Mouse (Mus musculus) forebrain, embryonic 10.5 days (tissue): ENCODE measurements around the gene Dpf3. TPM values are rescaled to one million over a fixed set of nuclear protein-coding genes. Genes with fewer than 3 reads are reported as not detected.

ENCODE experiments used
- DNase-seq: peaks from one replicate; pipeline ENCODE4 v3.0.0-alpha.2; 2017; ENCODE audit warnings: low spot score; ENCODE audit errors: extremely low spot score
- H3K27ac ChIP-seq: fragments of 300-500 bp; sonication (generic); 2 replicates; pipeline ENCODE4 v1.5.1; 2016; ENCODE audit warnings: mild to moderate bottlenecking
- H3K27me3 ChIP-seq: fragments of 300-500 bp; sonication (generic); 2 replicates; pipeline ENCODE4 v1.6.1; 2016; ENCODE audit warnings: mild to moderate bottlenecking; ENCODE audit not compliant: poor library complexity, severe bottlenecking
- H3K36me3 ChIP-seq: fragments of 300-500 bp; sonication (generic); replicated peaks from 2 replicates; pipeline ENCODE4 v1.6.1; 2016; ENCODE audit warnings: mild to moderate bottlenecking, moderate library complexity
- H3K4me1 ChIP-seq: fragments of 300-500 bp; sonication (generic); 2 replicates; pipeline ENCODE4 v1.6.1; 2016
- H3K4me3 ChIP-seq: fragments of 300-500 bp; sonication (generic); 2 replicates; pipeline ENCODE4 v1.5.1; 2016; ENCODE audit warnings: mild to moderate bottlenecking, moderate library complexity
- H3K9me3 ChIP-seq: fragments of 300-500 bp; sonication (generic); 2 replicates; pipeline ENCODE4 v1.6.1; 2016; ENCODE audit warnings: mild to moderate bottlenecking, moderate library complexity
- WGBS: fragments of 180-500 bp; shearing (Covaris S2); methylation state at CpG from one replicate; pipeline ENCODE4 v1.1.7; 2016; 5-methylcytosine and 5-hydroxymethylcytosine counted together
- polyA plus RNA-seq: library from polyadenylated mRNA; unstranded; fragments of >200 nt; fragmentation: Nextera tagmentation; extraction: Ambion mirVana; gene quantifications from 2 replicates; pipeline ENCODE4 v1.2.1, GENCODE M21; 2016

The Dpf3 gene
- polyA plus RNA-seq, 1 experiment from 2014 or later, result 2.2 TPM

- Histone ChIP-seq H3K27me3 (no peaks in the 10 kb centered on the region), H3K36me3 (no peaks in the 10 kb centered on the region), H3K4me1 (peaks cover 19% of the 10 kb centered on the region), H3K4me3 (no peak overlapping the region), H3K27ac (no peak overlapping the region; the same call in 1 of the 2 replicates), H3K9me3 (peaks cover 8% of the 10 kb centered on the region; the same call in 1 of the 2 replicates)
- no peak for DNase-seq
- WGBS, result 70% methylated on average over 5 of the region's 5 CpGs
Observed at GRCm38 (mm10) chr12:83232916-83233315, 254.6 kb downstream of the Dpf3 start.

- Histone ChIP-seq H3K36me3 (no peaks in the 10 kb centered on the region), H3K27ac (no peak overlapping the region), H3K4me1 (peaks cover 36% of the 10 kb centered on the region), H3K4me3 (no peak overlapping the region), H3K9me3 (peaks cover 8% of the 10 kb centered on the region; the same call in 1 of the 2 replicates), H3K27me3 (no peaks in the 10 kb centered on the region)
- WGBS, result 89% methylated on average over 4 of the region's 4 CpGs
- DNase-seq, result no peak
Observed at GRCm38 (mm10) chr12:83231258-83231657, 256.3 kb downstream of the Dpf3 start.

DNA sequence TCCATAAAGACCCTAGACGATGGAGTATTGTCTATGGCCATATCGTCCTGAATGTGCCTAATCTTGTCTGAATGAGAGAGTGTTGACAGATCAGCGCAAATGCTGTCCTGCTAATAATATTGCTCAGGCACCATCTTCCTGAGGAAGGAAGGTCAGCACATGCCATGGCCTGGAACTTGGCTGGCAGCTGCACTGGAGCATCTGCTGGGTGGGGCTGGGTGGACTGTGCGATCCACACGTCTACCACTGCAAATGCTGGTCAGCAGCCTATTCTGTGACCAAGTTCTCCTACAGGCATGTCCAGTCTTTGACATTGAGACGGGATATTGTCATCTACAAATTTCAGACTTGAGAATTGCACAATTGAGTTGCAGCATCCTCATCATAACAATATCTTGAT, 257.8 kb downstream of the Dpf3 start:
- Histone ChIP-seq H3K9me3 (peaks cover 8% of the 10 kb centered on the region; the same call in 1 of the 2 replicates), H3K4me1 (peaks cover 37% of the 10 kb centered on the region), H3K27me3 (no peaks in the 10 kb centered on the region), H3K27ac (no peak overlapping the region), H3K36me3 (no peaks in the 10 kb centered on the region), H3K4me3 (no peak overlapping the region)
- DNase-seq, result no peak
- 89% methylated on average over 6 of the region's 6 CpGs for WGBS

- Histone ChIP-seq H3K4me3 (no peak overlapping the region), H3K27me3 (no peaks in the 10 kb centered on the region), H3K4me1 (peaks cover 23% of the 10 kb centered on the region), H3K9me3 (peaks cover 8% of the 10 kb centered on the region; the same call in 1 of the 2 replicates), H3K36me3 (no peaks in the 10 kb centered on the region), H3K27ac (peak overlapping the region; percentile 13; the same call in 1 of the 2 replicates)
- no peak for DNase-seq
- WGBS, result 32% methylated on average over 4 of the region's 4 CpGs
Observed at GRCm38 (mm10) chr12:83227014-83227413, 260.5 kb downstream of the Dpf3 start.

GRCm38 (mm10) chr12:83220964-83221363, 266.6 kb downstream of the Dpf3 start:
- Histone ChIP-seq H3K9me3 (no peaks in the 10 kb centered on the region), H3K4me1 (no peaks in the 10 kb centered on the region), H3K36me3 (no peaks in the 10 kb centered on the region), H3K27me3 (no peaks in the 10 kb centered on the region), H3K27ac (no peak overlapping the region), H3K4me3 (no peak overlapping the region)
- 87% methylated on average over 7 of the region's 7 CpGs for WGBS
- DNase-seq, result no peak

DNA sequence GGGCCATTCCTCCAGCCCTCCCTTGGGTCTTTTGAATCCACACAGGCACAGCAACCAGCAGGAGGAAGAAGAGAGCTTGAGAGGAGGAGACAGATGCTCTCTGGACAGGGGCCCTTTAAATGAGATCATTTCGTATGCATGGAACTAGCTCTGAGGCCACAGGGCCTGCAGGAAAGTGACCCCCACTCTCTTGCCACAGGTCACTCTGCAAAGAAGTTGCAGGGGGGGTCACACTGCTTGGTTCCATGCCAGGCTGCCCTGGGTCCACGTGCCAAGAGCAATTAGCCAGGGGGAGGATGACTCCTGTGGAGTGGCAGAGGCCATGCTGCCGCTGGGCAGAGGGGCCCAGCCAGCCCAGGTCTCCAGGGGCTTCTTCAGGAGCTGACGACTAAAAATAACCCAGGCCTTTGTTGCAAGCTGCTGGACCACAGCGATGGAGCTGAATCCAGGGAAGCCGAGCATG, 273.6 kb downstream of the Dpf3 start:
- no peaks in the 10 kb centered on the region for H3K36me3 ChIP-seq
- DNase-seq, result peak; percentile 20
- peaks cover 34% of the 10 kb centered on the region for H3K4me1 ChIP-seq
- H3K4me3 ChIP-seq, result no peak overlapping the region
- H3K27ac ChIP-seq, result peak overlapping the region; percentile 71
- H3K9me3 ChIP-seq, result no peaks in the 10 kb centered on the region
- no peaks in the 10 kb centered on the region for H3K27me3 ChIP-seq
- WGBS, result 48% methylated on average over 6 of the region's 6 CpGs

GRCm38 (mm10) chr12:83211976-83212375, 275.5 kb downstream of the Dpf3 start:
- Histone ChIP-seq H3K9me3 (no peaks in the 10 kb centered on the region), H3K27ac (0 out of 2 replicates have a peak overlapping the region, but pooled peaks have one; percentile 20), H3K27me3 (no peaks in the 10 kb centered on the region), H3K4me1 (peaks cover 47% of the 10 kb centered on the region), H3K4me3 (no peak overlapping the region), H3K36me3 (no peaks in the 10 kb centered on the region)
- DNase-seq, result no peak
- WGBS, result 83% methylated on average over 2 of the region's 2 CpGs

- Histone ChIP-seq H3K27ac (no peak overlapping the region), H3K4me1 (peaks cover 47% of the 10 kb centered on the region), H3K4me3 (no peak overlapping the region), H3K9me3 (no peaks in the 10 kb centered on the region), H3K36me3 (no peaks in the 10 kb centered on the region), H3K27me3 (no peaks in the 10 kb centered on the region)
- 78% methylated on average over 7 of the region's 7 CpGs for WGBS
- no peak for DNase-seq
Observed at GRCm38 (mm10) chr12:83211146-83211822, 276.2 kb downstream of the Dpf3 start.

GRCm38 (mm10) chr12:83210735-83211134, 276.8 kb downstream of the Dpf3 start:
- H3K9me3 ChIP-seq, result no peaks in the 10 kb centered on the region
- 82% methylated on average over 3 of the region's 3 CpGs for WGBS
- H3K27me3 ChIP-seq, result no peaks in the 10 kb centered on the region
- H3K27ac ChIP-seq, result 0 out of 2 replicates have a peak overlapping the region, but pooled peaks have one; percentile 11
- H3K36me3 ChIP-seq, result no peaks in the 10 kb centered on the region
- peaks cover 47% of the 10 kb centered on the region for H3K4me1 ChIP-seq
- H3K4me3 ChIP-seq, result no peak overlapping the region
- DNase-seq, result no peak

DNA sequence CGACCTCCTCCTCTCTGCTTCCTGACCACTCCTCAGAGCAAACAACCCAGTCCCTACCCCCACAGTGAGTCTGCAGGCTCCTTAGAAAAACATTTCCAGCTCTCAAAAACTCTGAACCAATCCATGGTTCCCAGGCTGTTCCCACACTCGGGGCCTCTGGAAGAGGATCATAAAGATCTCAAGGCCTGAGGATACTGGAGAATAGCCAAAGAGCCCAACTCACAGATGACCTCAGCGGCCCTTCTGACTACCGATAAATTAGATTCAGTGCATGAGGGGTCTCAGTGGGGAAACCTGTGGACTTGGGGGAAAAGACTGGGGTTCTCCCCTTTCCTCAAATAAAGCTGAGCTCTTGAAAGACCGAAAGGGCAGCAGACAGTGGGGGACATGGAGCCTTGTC, 277.2 kb downstream of the Dpf3 start:
- H3K9me3 ChIP-seq, result no peaks in the 10 kb centered on the region
- H3K36me3 ChIP-seq, result no peaks in the 10 kb centered on the region
- peaks cover 47% of the 10 kb centered on the region for H3K4me1 ChIP-seq
- DNase-seq, result no peak
- 74% methylated on average over 5 of the region's 5 CpGs for whole genome bisulfite sequencing
- H3K27ac ChIP-seq, result 0 out of 2 replicates have a peak overlapping the region, but pooled peaks have one; percentile 11
- no peak overlapping the region for H3K4me3 ChIP-seq
- H3K27me3 ChIP-seq, result no peaks in the 10 kb centered on the region

GRCm38 (mm10) chr12:83209461-83209860, 278.1 kb downstream of the Dpf3 start:
- H3K4me1 ChIP-seq, result peaks cover 50% of the 10 kb centered on the region
- no peaks in the 10 kb centered on the region for H3K27me3 ChIP-seq
- no peaks in the 10 kb centered on the region for H3K9me3 ChIP-seq
- H3K4me3 ChIP-seq, result no peak overlapping the region
- no peak for DNase-seq
- 0 out of 2 replicates have a peak overlapping the region, but pooled peaks have one; percentile 30 for H3K27ac ChIP-seq
- no peaks in the 10 kb centered on the region for H3K36me3 ChIP-seq
- WGBS, result 67% methylated on average over 6 of the region's 6 CpGs

DNA sequence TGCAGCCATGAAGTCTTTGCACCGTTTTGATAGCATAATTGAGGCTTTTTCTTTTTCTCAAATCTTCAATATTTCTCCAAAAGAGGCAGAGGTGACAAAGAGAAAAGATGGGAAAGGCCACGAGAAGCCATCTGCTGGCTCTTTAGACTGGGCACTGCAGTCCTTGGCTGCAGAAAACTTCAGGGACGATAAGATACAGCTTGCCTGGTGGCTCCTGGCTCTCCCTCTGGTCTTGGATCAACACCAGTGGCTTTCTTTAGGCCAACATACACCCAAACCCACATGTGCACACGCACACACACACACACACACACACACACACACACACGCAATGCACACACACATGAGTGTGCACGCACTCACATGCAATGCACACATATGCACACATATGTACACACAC, 278.7 kb downstream of the Dpf3 start:
- H3K9me3 ChIP-seq, result no peaks in the 10 kb centered on the region
- 73% methylated on average over 6 of the region's 6 CpGs for WGBS
- no peaks in the 10 kb centered on the region for H3K27me3 ChIP-seq
- no peak overlapping the region for H3K4me3 ChIP-seq
- DNase-seq, result no peak
- peak overlapping the region; percentile 30; the same call in 1 of the 2 replicates for H3K27ac ChIP-seq
- peaks cover 46% of the 10 kb centered on the region for H3K4me1 ChIP-seq
- H3K36me3 ChIP-seq, result no peaks in the 10 kb centered on the region

DNA sequence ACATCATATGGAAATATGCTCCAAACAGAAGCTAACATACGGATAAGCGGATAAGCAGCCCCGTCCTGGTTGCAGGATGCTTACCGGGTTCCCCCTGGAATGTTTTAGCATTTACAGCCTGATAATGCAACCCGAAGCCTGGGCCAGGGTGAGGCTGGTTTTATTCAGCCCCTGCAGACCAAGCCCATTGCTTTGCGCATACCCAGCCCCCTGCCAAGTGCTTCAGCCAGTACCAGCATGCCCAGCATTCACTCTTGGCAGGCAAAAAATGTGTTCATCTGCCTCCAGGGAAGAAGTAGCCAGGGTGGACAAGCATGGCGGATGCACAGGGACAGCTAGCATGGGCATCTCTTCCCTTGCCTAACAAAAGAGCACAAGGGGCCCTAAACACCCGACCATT, 279.5 kb downstream of the Dpf3 start:
- WGBS, result 62% methylated on average over 8 of the region's 8 CpGs
- H3K4me1 ChIP-seq, result peaks cover 39% of the 10 kb centered on the region
- DNase-seq, result no peak
- no peaks in the 10 kb centered on the region for H3K36me3 ChIP-seq
- no peaks in the 10 kb centered on the region for H3K27me3 ChIP-seq
- H3K9me3 ChIP-seq, result no peaks in the 10 kb centered on the region
- no peak overlapping the region for H3K27ac ChIP-seq
- H3K4me3 ChIP-seq, result no peak overlapping the region
